In genomic region chr11:105975636-105976035, GRCm38 (mm10) we compare ENCODE assay signal across 21 mouse cellular contexts. TPM values are rescaled to one million over a fixed set of nuclear protein-coding genes. Genes with fewer than 3 reads are reported as not detected.
"Had no signal": no experiment of that assay in that cellular context is flagged by ENCODE, and none has a peak within 500 bp of the region (broad histone marks: within the 10 kb centered on the region; RNA-seq: fewer than 3 reads in every experiment).

No protein-coding gene starts in this region.

- H3K4me1 ChIP-seq: lung, embryonic 15.5 days; megakaryocyte, embryonic 14.5 days; midbrain, embryonic 13.5 days; midbrain, embryonic 15.5 days; neural tube, embryonic 12.5 days; stomach, embryonic 15.5 days had no signal

- H3K27ac ChIP-seq: lung, embryonic 15.5 days; macrophage; midbrain, embryonic 13.5 days; midbrain, embryonic 15.5 days; neural tube, embryonic 12.5 days; stomach, embryonic 15.5 days; stomach, postnatal 0 days had no signal

- H3K9me3 ChIP-seq: lung, embryonic 15.5 days; megakaryocyte, embryonic 14.5 days; midbrain, embryonic 13.5 days; midbrain, embryonic 15.5 days; neural tube, embryonic 12.5 days; stomach, embryonic 15.5 days had no signal

- H3K4me2 ChIP-seq: lung, embryonic 15.5 days; midbrain, embryonic 11.5 days; midbrain, embryonic 13.5 days; midbrain, embryonic 15.5 days; neural tube, embryonic 12.5 days; stomach, embryonic 15.5 days had no signal

- DNase-seq: liver, postnatal 0 days; lung, adult 2 months; lung, postnatal 14 days; right cerebral cortex, postnatal 14 days; thymus, adult 2 months; thymus, postnatal 25 days; thymus, postnatal 4 days had no signal

- H3K27me3 ChIP-seq: lung, embryonic 15.5 days; midbrain, embryonic 15.5 days had no signal

- H3K36me3 ChIP-seq: lung, embryonic 15.5 days; midbrain, embryonic 13.5 days; midbrain, embryonic 15.5 days; neural tube, embryonic 12.5 days; stomach, embryonic 15.5 days had no signal

- H3K9ac ChIP-seq: liver, postnatal 0 days; lung, embryonic 15.5 days; midbrain, embryonic 13.5 days; midbrain, embryonic 15.5 days; neural tube, embryonic 12.5 days; stomach, embryonic 15.5 days had no signal

- H3K4me3 ChIP-seq: lung, embryonic 15.5 days; megakaryocyte, embryonic 14.5 days; midbrain, embryonic 13.5 days; midbrain, embryonic 15.5 days; neural tube, embryonic 12.5 days; stomach, embryonic 15.5 days had no signal

- ATAC-seq: liver, postnatal 0 days; lung, postnatal 0 days; midbrain, embryonic 13.5 days; midbrain, embryonic 15.5 days had no signal

RNA-seq across cellular contexts. Expression of gene Ace3, which starts 18.8 kb away (rescaled TPM):
- polyA plus RNA-seq: liver, postnatal 0 days; macrophage; midbrain, embryonic 11.5 days; midbrain, embryonic 13.5 days; midbrain, embryonic 15.5 days; midbrain, postnatal 0 days; neural tube, embryonic 12.5 days; neural tube, embryonic 14.5 days; spleen, adult 2 months; stomach, embryonic 15.5 days; stomach, postnatal 0 days; thymus, adult 2 months; urinary bladder, adult 2 months had no signal

RNA-seq across cellular contexts. Expression of gene Cyb561, which starts 22.5 kb away (rescaled TPM):
- polyA plus RNA-seq: macrophage had no signal

RNA-seq across cellular contexts. Expression of gene Kcnh6, which starts 32.3 kb away (rescaled TPM):
- polyA plus RNA-seq: liver, postnatal 0 days; macrophage had no signal
